Mouse (Mus musculus): Measurements from ENCODE around the gene Naxe.

GRCm38 (mm10) chr3:88081345-88082223 is 23.3 kb upstream of the Naxe start, which contains the start of gene Iqgap3:
- TF ChIP-seq CTCF (IDR thresholded peaks at IDR 0.05; ENCODE audit: borderline replicate concordance, control insufficient read depth, extremely low read depth, insufficient read depth, low read length, poor library complexity), result no peak
- no peak for TF ChIP-seq POLR2A (IDR thresholded peaks at IDR 0.05; ENCODE audit: control insufficient read depth, extremely low read depth, insufficient read depth, low read length, poor library complexity)
